Mouse (Mus musculus) lung, embryonic 15.5 days (tissue): ENCODE measurements around the gene Calhm3. TPM values are rescaled to one million over a fixed set of nuclear protein-coding genes. Genes with fewer than 3 reads are reported as not detected.

Source experiments
- polyA plus RNA-seq: library from polyadenylated mRNA; unstranded; fragments of >200 nt; fragmentation: Nextera tagmentation; extraction: Ambion mirVana; gene quantifications from 2 replicates; pipeline ENCODE4 v1.2.1, GENCODE M21; 2015

Calhm3 gene
- polyA plus RNA-seq, 1 experiment from 2014 or later: not detected

Other genes with a start within 250 kb of the Calhm3 start
- 1.0 and 2.3 TPM in 2 replicates for gene Ina, start 143.1 kb downstream of the Calhm3 start, polyA plus RNA-seq
- gene Nt5c2, start 142.6 kb downstream of the Calhm3 start, polyA plus RNA-seq: 85.4 and 86.0 TPM in 2 replicates
- gene Pcgf6, start 106.9 kb downstream of the Calhm3 start, polyA plus RNA-seq: 15.3 and 19.3 TPM in 2 replicates
- 5.2 and 5.3 TPM in 2 replicates for gene Taf5, start 90.0 kb downstream of the Calhm3 start, polyA plus RNA-seq
- gene Usmg5, start 67.1 kb downstream of the Calhm3 start, polyA plus RNA-seq: 1,008 and 1,027 TPM in 2 replicates
- 7.8 and 8.3 TPM in 2 replicates for gene Pdcd11, start 67.0 kb downstream of the Calhm3 start, polyA plus RNA-seq
- gene Calhm2, start 19.5 kb downstream of the Calhm3 start, polyA plus RNA-seq: 7.1 and 9.7 TPM in 2 replicates
- not detected in 2 replicates for gene Calhm1, start 13.5 kb downstream of the Calhm3 start, polyA plus RNA-seq
- gene Neurl1a, start 21.1 kb upstream of the Calhm3 start, polyA plus RNA-seq: 6.1 and 6.3 TPM in 2 replicates